Mouse (Mus musculus): ENCODE measurements around the gene Tbcel. TPM values are rescaled to one million over a fixed set of nuclear protein-coding genes. Genes with fewer than 3 reads are reported as not detected.

Tbcel gene
- polyA plus RNA-seq, 3 experiments from 2014 or later, result 6.5 to 7.8 (median 7.2) TPM

DNA sequence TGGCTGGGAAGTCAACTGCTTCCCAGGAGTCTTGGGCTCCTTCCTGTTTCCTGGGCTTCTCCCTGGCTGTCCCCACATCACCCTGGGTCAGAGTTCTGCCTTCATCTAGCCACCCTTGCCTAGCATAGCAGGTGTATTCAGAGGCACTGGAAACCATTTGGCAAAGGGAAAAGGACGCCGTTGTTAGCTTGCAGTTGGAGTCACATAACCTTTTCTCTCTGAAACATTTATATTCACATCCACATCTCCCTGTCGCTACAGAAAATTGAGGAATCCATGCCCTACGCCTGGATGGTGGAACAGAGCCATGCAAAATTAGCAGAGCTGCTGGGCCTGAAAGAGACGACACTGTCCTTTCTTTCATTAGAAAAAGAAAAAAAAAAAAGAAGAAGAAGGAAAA lies 125.5 kb downstream of the Tbcel start:
- ATAC-seq, result no peak

DNA sequence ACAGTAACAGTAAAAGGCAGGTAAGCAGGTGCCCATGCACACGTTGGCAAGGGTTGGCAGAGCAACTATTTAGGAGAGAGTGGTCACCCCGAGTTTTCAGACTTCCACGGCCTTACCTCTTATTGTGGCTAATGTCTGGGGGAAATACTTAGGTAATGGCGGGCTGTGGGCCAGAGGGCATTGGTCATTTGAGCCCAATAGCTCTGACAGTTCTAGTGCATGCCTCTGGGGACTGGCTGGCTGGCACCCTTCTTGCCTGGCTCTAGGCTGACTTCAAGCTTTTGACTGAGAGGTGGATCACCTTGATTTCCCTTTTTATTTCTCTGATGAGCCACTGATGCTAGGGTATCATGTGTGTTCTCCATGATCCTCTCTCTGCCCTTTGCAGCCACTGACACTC lies 129.5 kb downstream of the Tbcel start:
- ATAC-seq, result no peak

DNA sequence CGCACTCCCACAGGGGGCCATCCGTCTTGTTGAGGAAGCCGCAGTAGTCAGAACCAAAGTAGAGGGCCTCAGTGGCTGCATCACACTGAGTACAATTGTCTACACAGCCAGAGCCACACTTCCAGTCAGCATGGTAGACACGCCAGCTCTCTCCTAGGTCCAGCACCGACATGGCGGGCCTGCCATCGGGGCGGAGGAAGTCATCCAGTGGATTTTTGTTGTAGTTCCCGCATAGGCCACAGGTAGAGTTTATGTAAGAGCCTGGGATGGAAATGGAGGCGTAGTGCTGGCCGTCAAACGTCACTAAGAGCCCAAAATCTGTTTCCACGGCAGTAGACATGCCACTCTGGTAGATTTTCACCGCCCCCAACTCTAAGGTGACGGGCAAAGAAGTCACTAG lies 130.0 kb downstream of the Tbcel start:
- ATAC-seq, result no peak

DNA sequence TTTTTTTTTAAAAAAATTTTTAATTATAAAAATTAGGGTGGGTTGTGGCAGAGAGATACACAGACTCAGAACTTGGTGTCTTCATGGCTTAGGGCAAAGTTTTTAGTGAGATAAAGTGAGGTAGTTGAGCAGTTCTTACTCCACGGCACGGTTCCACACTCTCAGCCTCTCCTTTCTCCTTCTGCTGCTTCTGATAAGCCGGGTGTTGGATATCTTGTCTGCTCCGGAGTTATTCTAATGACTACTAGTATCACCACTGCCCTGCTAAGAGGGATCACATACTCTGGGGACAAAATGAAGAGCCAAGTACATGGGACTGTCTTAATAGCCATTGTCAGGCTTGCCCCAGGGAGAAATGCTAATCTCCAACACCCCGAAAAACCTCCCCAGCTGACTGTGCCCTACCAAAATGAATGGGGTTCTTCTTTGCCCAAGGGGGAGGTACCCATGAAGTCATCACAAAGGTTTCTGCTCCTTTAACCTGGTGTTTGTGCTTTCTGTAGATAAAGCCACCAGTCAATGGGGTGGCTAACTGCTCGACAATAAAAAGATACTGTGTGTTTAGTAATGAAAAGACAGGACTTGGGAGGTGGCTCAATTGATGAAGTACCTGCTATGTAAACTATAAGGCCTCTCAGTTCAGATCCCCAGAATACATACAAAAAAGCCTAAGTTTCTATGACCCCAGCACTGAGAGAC lies 135.8 kb downstream of the Tbcel start:
- ATAC-seq, result no peak

Other genes with a start within 250 kb of the Tbcel start
- 10 to 100 TPM; 74.1 to 93.1 (median 90.4) TPM for gene Sc5d, start 243.6 kb downstream of the Tbcel start, polyA plus RNA-seq (2017; shearing (Covaris generic))
- not detected for gene Tecta, start 107.9 kb downstream of the Tbcel start, polyA plus RNA-seq (2017; shearing (Covaris generic))